Mouse (Mus musculus) kidney, postnatal 36 days (tissue): ENCODE results near the gene Tmem246.
"Not testable (repeated sequence)": the region's sequence is repeated elsewhere in the genome, so short reads cannot be mapped to it uniquely, and the experiment has no call there.

Experiments
- DNase-seq, 2 experiments: peaks; one replicate each; pipeline ENCODE4 v3.0.0; 2021 to 2022; ENCODE audit warnings: mixed read lengths in 2 of 2

Gene Tmem246

GRCm38 (mm10) chr4:49597183-49598100 lies at the start of gene Tmem246:
Gene Tmem246, minus strand, starts transcription at chr4:49597876.
- peak; percentile 70 to 81 for DNase-seq

- no peak for DNase-seq
These were observed 42.2 kb upstream of the Tmem246 start for GRCm38 (mm10) chr4:49639913-49640312.

GRCm38 (mm10) chr4:49637821-49638220 lies 40.1 kb upstream of the Tmem246 start:
- no peak for DNase-seq

GRCm38 (mm10) chr4:49632139-49632481 lies 34.4 kb upstream of the Tmem246 start:
- DNase-seq, result no peak

GRCm38 (mm10) chr4:49631319-49632138 lies 33.9 kb upstream of the Tmem246 start, which contains the start of gene Rnf20:
Gene Rnf20, plus strand, starts transcription at chr4:49632006.
- DNase-seq, result peak; percentile 96

- DNase-seq, result peak; percentile 51 to 67
These were observed 31.3 kb upstream of the Tmem246 start for GRCm38 (mm10) chr4:49628941-49629340.

GRCm38 (mm10) chr4:49626973-49627372 lies 29.3 kb upstream of the Tmem246 start:
- peak; percentile 82 to 90 for DNase-seq

GRCm38 (mm10) chr4:49624969-49625368 lies 27.3 kb upstream of the Tmem246 start:
- not testable (repeated sequence) for DNase-seq

- no peak for DNase-seq
These were observed 26.2 kb upstream of the Tmem246 start for GRCm38 (mm10) chr4:49623916-49624315.

GRCm38 (mm10) chr4:49622272-49622671 lies 24.6 kb upstream of the Tmem246 start:
- DNase-seq, result no peak

- DNase-seq, result not testable (repeated sequence)
These were observed 22.2 kb upstream of the Tmem246 start for GRCm38 (mm10) chr4:49619861-49620260.

GRCm38 (mm10) chr4:49616924-49617323 lies 19.2 kb upstream of the Tmem246 start:
- DNase-seq, result no peak

GRCm38 (mm10) chr4:49605459-49605858 lies 7.8 kb upstream of the Tmem246 start:
- DNase-seq, result no peak

GRCm38 (mm10) chr4:49604616-49605015 lies 6.9 kb upstream of the Tmem246 start:
- no peak for DNase-seq

- no peak for DNase-seq
These were observed 6.4 kb upstream of the Tmem246 start for GRCm38 (mm10) chr4:49604016-49604546.

GRCm38 (mm10) chr4:49603161-49603560 lies 5.5 kb upstream of the Tmem246 start:
- peak; percentile 15 to 56 for DNase-seq

- peak in 1 of 2 experiments; percentile 7 for DNase-seq
These were observed 862 bp downstream of the Tmem246 start for GRCm38 (mm10) chr4:49596846-49597182.

GRCm38 (mm10) chr4:49590152-49590551 lies 7.5 kb downstream of the Tmem246 start:
- DNase-seq, result no peak

GRCm38 (mm10) chr4:49586811-49587210 lies 10.9 kb downstream of the Tmem246 start:
- no peak for DNase-seq

GRCm38 (mm10) chr4:49585524-49586101 lies 12.1 kb downstream of the Tmem246 start:
- no peak for DNase-seq

GRCm38 (mm10) chr4:49583965-49584831 lies 13.5 kb downstream of the Tmem246 start:
- DNase-seq, result peak in 1 of 2 experiments; percentile 20

GRCm38 (mm10) chr4:49581256-49581655 lies 16.4 kb downstream of the Tmem246 start:
- no peak for DNase-seq
